ENCODE assay signal across 9 mouse cellular contexts in the genomic region with DNA sequence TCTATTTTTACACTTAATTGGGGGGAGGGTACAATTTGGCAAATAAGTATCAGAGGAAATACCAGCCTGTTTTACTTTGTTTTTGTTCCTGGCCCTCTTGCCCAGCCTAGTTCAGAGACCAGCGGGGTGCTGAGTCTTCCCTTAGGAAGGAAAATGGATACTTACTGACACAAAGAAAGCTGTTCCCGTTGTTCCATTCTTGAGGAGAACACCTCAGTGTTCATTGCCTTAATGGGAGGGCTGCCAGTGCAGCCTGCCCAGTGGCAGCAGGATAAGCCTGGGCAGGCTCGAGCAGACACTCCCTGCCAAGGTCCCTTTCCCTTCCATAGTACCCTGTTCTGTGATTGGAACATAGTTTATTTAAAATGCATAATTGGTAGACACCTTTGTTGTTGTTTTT.
DNase-seq lines count a peak whose midpoint lies in the region; ATAC-seq lines count a peak whose summit lies in the region.
"Had no signal": no experiment of that assay in that cellular context is flagged by ENCODE, and none has a peak within 500 bp of the region (broad histone marks: within the 10 kb centered on the region; RNA-seq: fewer than 3 reads in every experiment).

No protein-coding gene starts in this region.

- 0 out of 2 replicates have a peak, but pooled peaks cover 6% of the 10 kb centered on the region for H3K36me3 ChIP-seq in hindbrain, embryonic 15.5 days
- H3K36me3 ChIP-seq in hindbrain, embryonic 16.5 days (ENCODE audit: control insufficient read depth, insufficient read depth, low read length) = no peaks in the 10 kb centered on the region; the same call in 1 of the 2 replicates
- H3K36me3 ChIP-seq in intestine, embryonic 16.5 days (ENCODE audit: control insufficient read depth, insufficient read depth, low read length) = no peaks in the 10 kb centered on the region
- no peaks in the 10 kb centered on the region for H3K36me3 ChIP-seq in liver, embryonic 11.5 days (ENCODE audit: control insufficient read depth, insufficient read depth, low read length)
- no peaks in the 10 kb centered on the region for H3K36me3 ChIP-seq in midbrain, embryonic 11.5 days (ENCODE audit: control insufficient read depth, insufficient read depth, low read length)
- H3K36me3 ChIP-seq: midbrain, embryonic 12.5 days had no signal

- DNase-seq in Muller cell, postnatal 12 days (ENCODE audit: inconsistent ontology term) = peak; percentile 37
- peak; percentile 68 for DNase-seq in cerebellum, adult 11-12 months
- DNase-seq in liver, embryonic 11.5 days (ENCODE audit: low spot score) = no peak
- no peak for DNase-seq in frontal cortex, postnatal 36 days (ENCODE audit: low spot score in 2 of 2)
- no peak for DNase-seq in midbrain, embryonic 11.5 days (ENCODE audit: low spot score, missing footprints)

- H3K27ac ChIP-seq in hindbrain, embryonic 15.5 days (replicated peaks) = peak overlapping the region; percentile 34; the same call in 1 of the 2 replicates
- H3K27ac ChIP-seq in hindbrain, embryonic 16.5 days (ENCODE audit: low read depth, low read length) = no peak overlapping the region
- H3K27ac ChIP-seq in intestine, embryonic 16.5 days (ENCODE audit: low read length) = no peak overlapping the region
- no peak overlapping the region for H3K27ac ChIP-seq in liver, embryonic 11.5 days (ENCODE audit: low read depth, low read length)
- no peak overlapping the region for H3K27ac ChIP-seq in midbrain, embryonic 11.5 days (ENCODE audit: low read depth, low read length)
- H3K27ac ChIP-seq: midbrain, embryonic 12.5 days had no signal

- WGBS in hindbrain, embryonic 15.5 days = 49% methylated on average over 3 of the region's 3 CpGs
- whole genome bisulfite sequencing in hindbrain, embryonic 16.5 days = 31% methylated on average over 3 of the region's 3 CpGs
- WGBS in intestine, embryonic 16.5 days = 59% methylated on average over 3 of the region's 3 CpGs
- 67% methylated on average over 3 of the region's 3 CpGs for WGBS in liver, embryonic 11.5 days
- WGBS in midbrain, embryonic 11.5 days = 53% methylated on average over 3 of the region's 3 CpGs

- no peaks in the 10 kb centered on the region for H3K9me3 ChIP-seq in hindbrain, embryonic 15.5 days
- no peaks in the 10 kb centered on the region for H3K9me3 ChIP-seq in hindbrain, embryonic 16.5 days (ENCODE audit: control insufficient read depth, low read length)
- H3K9me3 ChIP-seq in intestine, embryonic 16.5 days (ENCODE audit: control insufficient read depth, low read length) = no peaks in the 10 kb centered on the region
- no peaks in the 10 kb centered on the region for H3K9me3 ChIP-seq in liver, embryonic 11.5 days (ENCODE audit: control insufficient read depth, low read length)
- no peaks in the 10 kb centered on the region for H3K9me3 ChIP-seq in midbrain, embryonic 11.5 days (ENCODE audit: control insufficient read depth, low read length)
- H3K9me3 ChIP-seq: midbrain, embryonic 12.5 days had no signal

- 0 out of 2 replicates have a peak, but pooled peaks have one; percentile 49 for ATAC-seq in hindbrain, embryonic 15.5 days (ENCODE audit: low FRiP score, low read depth)
- no peak for ATAC-seq in hindbrain, embryonic 16.5 days
- peak; percentile 7 for ATAC-seq in intestine, embryonic 16.5 days
- ATAC-seq in liver, embryonic 11.5 days (replicated peaks; ENCODE audit: low FRiP score) = no peak
- no peak for ATAC-seq in midbrain, embryonic 11.5 days (ENCODE audit: low FRiP score)

- no peak overlapping the region for H3K9ac ChIP-seq in hindbrain, embryonic 15.5 days
- no peak overlapping the region for H3K9ac ChIP-seq in hindbrain, embryonic 16.5 days (ENCODE audit: low read depth, low read length)
- H3K9ac ChIP-seq in intestine, embryonic 16.5 days (ENCODE audit: low read depth, low read length) = no peak overlapping the region
- H3K9ac ChIP-seq in liver, embryonic 11.5 days (ENCODE audit: low read depth, low read length) = no peak overlapping the region
- H3K9ac ChIP-seq in midbrain, embryonic 11.5 days (ENCODE audit: low read length) = no peak overlapping the region
- H3K9ac ChIP-seq: midbrain, embryonic 12.5 days had no signal

- H3K4me1 ChIP-seq in hindbrain, embryonic 15.5 days (replicated peaks) = peaks cover 5% of the 10 kb centered on the region
- no peaks in the 10 kb centered on the region for H3K4me1 ChIP-seq in hindbrain, embryonic 16.5 days (ENCODE audit: control insufficient read depth, insufficient read depth, low read depth, low read length)
- H3K4me1 ChIP-seq in intestine, embryonic 16.5 days (ENCODE audit: control insufficient read depth, insufficient read depth, low read length) = peaks cover 13% of the 10 kb centered on the region
- H3K4me1 ChIP-seq in liver, embryonic 11.5 days (replicated peaks; ENCODE audit: control insufficient read depth, insufficient read depth, low read length) = no peaks in the 10 kb centered on the region
- H3K4me1 ChIP-seq in midbrain, embryonic 11.5 days (ENCODE audit: control insufficient read depth, insufficient read depth, low read length) = no peaks in the 10 kb centered on the region

- H3K27me3 ChIP-seq in hindbrain, embryonic 15.5 days = no peaks in the 10 kb centered on the region
- no peaks in the 10 kb centered on the region for H3K27me3 ChIP-seq in hindbrain, embryonic 16.5 days (replicated peaks; ENCODE audit: control insufficient read depth, insufficient read depth, low read length)
- H3K27me3 ChIP-seq in intestine, embryonic 16.5 days (replicated peaks; ENCODE audit: control insufficient read depth, insufficient read depth, low read length) = no peaks in the 10 kb centered on the region
- no peaks in the 10 kb centered on the region for H3K27me3 ChIP-seq in liver, embryonic 11.5 days (replicated peaks; ENCODE audit: control insufficient read depth, insufficient read depth, low read length)
- H3K27me3 ChIP-seq in midbrain, embryonic 11.5 days (ENCODE audit: control insufficient read depth, insufficient read depth, low read length) = no peaks in the 10 kb centered on the region
- H3K27me3 ChIP-seq: midbrain, embryonic 12.5 days had no signal

- no peak overlapping the region for H3K4me3 ChIP-seq in hindbrain, embryonic 15.5 days
- no peak overlapping the region for H3K4me3 ChIP-seq in hindbrain, embryonic 16.5 days (ENCODE audit: low read length)
- H3K4me3 ChIP-seq in intestine, embryonic 16.5 days (ENCODE audit: low read length) = no peak overlapping the region
- no peak overlapping the region for H3K4me3 ChIP-seq in liver, embryonic 11.5 days (ENCODE audit: low read depth, low read length)
- H3K4me3 ChIP-seq in midbrain, embryonic 11.5 days (ENCODE audit: low read depth, low read length) = no peak overlapping the region
- H3K4me3 ChIP-seq: midbrain, embryonic 12.5 days had no signal

- H3K4me2 ChIP-seq in hindbrain, embryonic 15.5 days = no peak overlapping the region
- H3K4me2 ChIP-seq in hindbrain, embryonic 16.5 days (ENCODE audit: low read length) = no peak overlapping the region
- no peak overlapping the region for H3K4me2 ChIP-seq in intestine, embryonic 16.5 days (ENCODE audit: low read depth, low read length)
- no peak overlapping the region for H3K4me2 ChIP-seq in liver, embryonic 11.5 days
- no peak overlapping the region for H3K4me2 ChIP-seq in midbrain, embryonic 11.5 days
- H3K4me2 ChIP-seq: midbrain, embryonic 12.5 days had no signal

Comparison
In these comparisons a context has a peak if more than half of its experiments do, and no peak if none do; other contexts are left out.
1. ATAC-seq: peak in hindbrain, embryonic 15.5 days (single experiment) and intestine, embryonic 16.5 days (single experiment); none in hindbrain, embryonic 16.5 days (single experiment), liver, embryonic 11.5 days (single experiment) and midbrain, embryonic 11.5 days (single experiment).
2. DNase-seq: peak in Muller cell, postnatal 12 days (single experiment) and cerebellum, adult 11-12 months (single experiment); none in liver, embryonic 11.5 days (single experiment), frontal cortex, postnatal 36 days (0 of 2) and midbrain, embryonic 11.5 days (single experiment).